Mouse (Mus musculus) MEL (cell line): Measurements from ENCODE around the gene Pink1. TPM values are rescaled to one million over a fixed set of nuclear protein-coding genes. Genes with fewer than 3 reads are reported as not detected.
A peak's percentile ranks its signal among the peaks of the same experiment; 100 is the strongest.

Source experiments
- DNase-seq: peaks from one replicate; pipeline ENCODE4 v3.0.0; 2011; ENCODE audit warnings: low read depth, low spot score
- H3K27ac ChIP-seq: 2 replicates; pipeline ENCODE4 v1.5.1; 2012; ENCODE audit warnings: low read depth, mild to moderate bottlenecking, control low read depth, low read length, moderate library complexity; ENCODE audit not compliant: control insufficient read depth
- H3K27me3 ChIP-seq, 2 experiments: fragments of 150-350 bp in 1 of 2; sonication (generic) in 1 of 2; 2 replicates each; pipeline ENCODE4 v1.6.1; 2012; ENCODE audit warnings: low read length in 2 of 2, mild to moderate bottlenecking in 2 of 2, improper control_type of control experiment in 1 of 2, moderate library complexity in 1 of 2; ENCODE audit not compliant: insufficient read depth in 2 of 2, control insufficient read depth in 1 of 2
- H3K36me3 ChIP-seq, 2 experiments: 2 replicates each; pipeline ENCODE4 v1.6.1; 2012 to 2014; ENCODE audit warnings: low read length in 2 of 2, improper control_type of control experiment in 1 of 2, inconsistent platforms in 1 of 2, mild to moderate bottlenecking in 1 of 2; ENCODE audit not compliant: insufficient read depth in 2 of 2, control insufficient read depth in 1 of 2
- H3K4me1 ChIP-seq, 2 experiments: fragments of 150-350 bp in 1 of 2; sonication (generic) in 1 of 2; 2 replicates each; pipeline ENCODE4 v1.6.1; 2012; ENCODE audit warnings: low read length in 2 of 2, improper control_type of control experiment in 1 of 2, mild to moderate bottlenecking in 1 of 2; ENCODE audit not compliant: insufficient read depth in 2 of 2, control insufficient read depth in 1 of 2
- H3K4me3 ChIP-seq, 2 experiments: fragments of 150-350 bp in 1 of 2; sonication (generic) in 1 of 2; 2 replicates each; pipeline ENCODE4 v1.5.1; 2012; ENCODE audit warnings: low read depth in 2 of 2, low read length in 2 of 2, mild to moderate bottlenecking in 2 of 2, moderate library complexity in 2 of 2, control low read depth in 1 of 2, improper control_type of control experiment in 1 of 2; ENCODE audit not compliant: control insufficient read depth in 1 of 2, insufficient read depth in 1 of 2
- H3K79me2 ChIP-seq: 2 replicates; pipeline ENCODE4 v1.6.1; 2012; ENCODE audit warnings: mild to moderate bottlenecking, low read length, moderate library complexity; ENCODE audit not compliant: control insufficient read depth, poor library complexity, insufficient read depth
- H3K9ac ChIP-seq: 2 replicates; pipeline ENCODE4 v1.6.1; 2012; ENCODE audit warnings: low read depth, mild to moderate bottlenecking, control low read depth, low read length, moderate library complexity; ENCODE audit not compliant: control insufficient read depth, poor library complexity, severe bottlenecking
- H3K9me3 ChIP-seq: fragments of 150-350 bp; sonication (generic); replicated peaks from 2 replicates; pipeline ENCODE4 v1.6.1; 2012; ENCODE audit warnings: mild to moderate bottlenecking, low read length, improper control_type of control experiment, moderate library complexity; ENCODE audit not compliant: insufficient read depth
- CHD1 ChIP-seq: IDR thresholded peaks from 2 replicates; pipeline ENCODE4 v1.6.1; 2012; ENCODE audit warnings: low read depth, mild to moderate bottlenecking, inconsistent platforms, low read length, improper control_type of control experiment
- CHD2 ChIP-seq: IDR thresholded peaks from 2 replicates; pipeline ENCODE4 v1.6.1; 2011; ENCODE audit warnings: low read length, improper control_type of control experiment
- CTCF ChIP-seq, 3 experiments: IDR thresholded peaks in 2 of 3; conservative IDR thresholded peaks in 1 of 3; 2 replicates each; pipeline ENCODE4 v1.5.1; 2011 to 2012; ENCODE audit warnings: low read length in 3 of 3, low read depth in 2 of 3, mild to moderate bottlenecking in 2 of 3, improper control_type of control experiment in 1 of 3, inconsistent platforms in 1 of 3, mixed read lengths in 1 of 3, moderate library complexity in 1 of 3; ENCODE audit not compliant: control insufficient read depth in 1 of 3, insufficient read depth in 1 of 3, poor library complexity in 1 of 3, severe bottlenecking in 1 of 3
- E2F4 ChIP-seq: IDR thresholded peaks from 2 replicates; pipeline ENCODE4 v1.6.1; 2011; ENCODE audit warnings: low read depth, low read length, improper control_type of control experiment, borderline replicate concordance
- GATA1 ChIP-seq: IDR thresholded peaks from 2 replicates; pipeline ENCODE4 v1.6.1; 2011; ENCODE audit warnings: low read depth, low read length, improper control_type of control experiment
- JUND ChIP-seq: IDR thresholded peaks from 2 replicates; pipeline ENCODE4 v1.6.1; 2011; ENCODE audit warnings: low read depth, mild to moderate bottlenecking, improper control_type of control experiment, low read length
- KAT2A ChIP-seq: conservative IDR thresholded peaks from 2 replicates; pipeline ENCODE4 v1.6.1; 2012; ENCODE audit warnings: low read depth, low read length, improper control_type of control experiment, inconsistent platforms
- MAFK ChIP-seq: IDR thresholded peaks from 2 replicates; pipeline ENCODE4 v1.6.1; 2011; ENCODE audit warnings: low read depth, mild to moderate bottlenecking, low read length, improper control_type of control experiment, borderline replicate concordance
- MAX ChIP-seq: IDR thresholded peaks from 2 replicates; pipeline ENCODE4 v1.6.1; 2011; ENCODE audit warnings: low read length, improper control_type of control experiment
- MAZ ChIP-seq: IDR thresholded peaks from 2 replicates; pipeline ENCODE4 v1.6.1; 2012; ENCODE audit warnings: low read depth, mild to moderate bottlenecking, inconsistent platforms, low read length, improper control_type of control experiment
- MEF2A ChIP-seq: IDR thresholded peaks from 2 replicates; pipeline ENCODE4 v1.6.1; 2014; ENCODE audit warnings: low read depth, mild to moderate bottlenecking, inconsistent platforms, low read length, improper control_type of control experiment; ENCODE audit not compliant: poor library complexity, insufficient replicate concordance, severe bottlenecking; ENCODE audit errors: extremely low read depth
- MYB ChIP-seq: IDR thresholded peaks from 2 replicates; pipeline ENCODE4 v1.6.1; 2011; ENCODE audit warnings: mild to moderate bottlenecking, low read depth, low read length, improper control_type of control experiment
- NRF1 ChIP-seq: IDR thresholded peaks from 2 replicates; pipeline ENCODE4 v1.6.1; 2014; ENCODE audit warnings: low read depth, mild to moderate bottlenecking, inconsistent platforms, low read length, improper control_type of control experiment, moderate library complexity; ENCODE audit not compliant: poor library complexity, insufficient read depth, severe bottlenecking
- POLR2A ChIP-seq, 2 experiments: IDR thresholded peaks; 2 replicates each; pipeline ENCODE4 v1.6.1; 2011 to 2012; ENCODE audit warnings: low read length in 2 of 2, mild to moderate bottlenecking in 2 of 2, control low read depth in 1 of 2, improper control_type of control experiment in 1 of 2, low read depth in 1 of 2, moderate library complexity in 1 of 2; ENCODE audit not compliant: control insufficient read depth in 1 of 2, insufficient read depth in 1 of 2, poor library complexity in 1 of 2
- POLR2AphosphoS2 ChIP-seq: IDR thresholded peaks from 2 replicates; pipeline ENCODE4 v1.6.1; 2011; ENCODE audit warnings: low read length, improper control_type of control experiment
- POLR2AphosphoS5 ChIP-seq: IDR thresholded peaks from 2 replicates; pipeline ENCODE4 v1.6.1; 2012; ENCODE audit warnings: low read depth, borderline replicate concordance, mild to moderate bottlenecking, inconsistent platforms, low read length, moderate library complexity, mixed read lengths
- SIN3A ChIP-seq: IDR thresholded peaks from 2 replicates; pipeline ENCODE4 v1.6.1; 2012; ENCODE audit warnings: low read length, improper control_type of control experiment, inconsistent platforms
- SMC3 ChIP-seq: IDR thresholded peaks from 2 replicates; pipeline ENCODE4 v1.6.1; 2011; ENCODE audit warnings: low read depth, low read length, improper control_type of control experiment
- TBP ChIP-seq: IDR thresholded peaks from 2 replicates; pipeline ENCODE4 v1.8.0; 2011; ENCODE audit warnings: low read depth, low read length, improper control_type of control experiment
- TCF12 ChIP-seq: IDR thresholded peaks from 2 replicates; pipeline ENCODE4 v1.6.1; 2014; ENCODE audit warnings: low read depth, mild to moderate bottlenecking, inconsistent platforms, low read length, improper control_type of control experiment, moderate library complexity
- UBTF ChIP-seq: IDR thresholded peaks from 2 replicates; pipeline ENCODE4 v1.6.1; 2012; ENCODE audit warnings: low read depth, mild to moderate bottlenecking, inconsistent platforms, low read length, improper control_type of control experiment, moderate library complexity, borderline replicate concordance; ENCODE audit not compliant: insufficient read depth
- USF1 ChIP-seq: IDR thresholded peaks from 2 replicates; pipeline ENCODE4 v1.6.1; 2014; ENCODE audit warnings: low read depth, mild to moderate bottlenecking, inconsistent platforms, low read length, improper control_type of control experiment, moderate library complexity
- USF2 ChIP-seq, 2 experiments: IDR thresholded peaks; 2 replicates each; pipeline ENCODE4 v1.6.1; 2011 to 2012; ENCODE audit warnings: improper control_type of control experiment in 2 of 2, low read length in 2 of 2, borderline replicate concordance in 1 of 2, inconsistent platforms in 1 of 2, low read depth in 1 of 2, mild to moderate bottlenecking in 1 of 2; ENCODE audit not compliant: insufficient read depth in 1 of 2
- ZKSCAN1 ChIP-seq: IDR thresholded peaks from 2 replicates; pipeline ENCODE4 v1.6.1; 2012; ENCODE audit warnings: low read depth, mild to moderate bottlenecking, inconsistent platforms, low read length, improper control_type of control experiment, moderate library complexity
- ZMIZ1 ChIP-seq: IDR thresholded peaks from 2 replicates; pipeline ENCODE4 v1.6.1; 2012; ENCODE audit warnings: low read depth, mild to moderate bottlenecking, inconsistent platforms, low read length, improper control_type of control experiment, moderate library complexity
- ZNF384 ChIP-seq: IDR thresholded peaks from 2 replicates; pipeline ENCODE4 v1.6.1; 2012; ENCODE audit warnings: low read depth, mild to moderate bottlenecking, inconsistent platforms, low read length, improper control_type of control experiment
- polyA plus RNA-seq, 2 experiments: library from polyadenylated mRNA; stranded (reverse) in 1 of 2; unstranded in 1 of 2; fragments of >175 nt in 1 of 2; fragments of >200 nt in 1 of 2; gene quantifications; 2 replicates each; pipeline versions ENCODE4 v1.2.1 to v1.2.4; 2012; ENCODE audit warnings: low replicate concordance in 2 of 2, low read depth in 1 of 2; ENCODE audit not compliant: insufficient read length in 2 of 2, insufficient read depth in 1 of 2, missing spikeins in 1 of 2
- total RNA-seq: library from RNA; depleted of rRNA; stranded (reverse); fragments of 300-350 nt; gene quantifications from 2 replicates; pipeline ENCODE4 v1.2.3, GENCODE M21; 2012

The Pink1 gene
- total and polyA plus RNA-seq, 3 experiments, result 21.2 to 22.1 TPM; not detected in 1

DNA sequence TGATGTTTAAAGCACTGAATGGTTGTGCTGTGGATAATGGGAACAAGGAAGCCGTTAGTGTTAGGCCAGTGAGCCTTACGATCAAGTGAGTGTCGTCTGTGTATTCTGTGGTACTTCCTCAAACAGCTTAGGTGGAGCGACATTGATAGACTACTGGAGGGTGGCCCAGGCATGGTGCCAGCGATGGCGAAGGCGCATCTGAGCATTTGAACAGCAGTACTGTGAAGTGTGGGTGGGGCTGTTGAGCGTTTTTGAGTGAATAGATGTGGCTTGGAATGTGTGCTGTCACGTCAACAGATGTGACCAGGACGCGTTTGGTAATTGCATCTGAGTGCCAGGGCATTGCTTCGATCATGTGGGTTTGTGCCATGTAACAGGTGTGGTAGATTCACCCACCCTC, 18.4 kb downstream of the Pink1 start (continued):
- peak; percentile 82 for TF ChIP-seq SIN3A
- TF ChIP-seq, all 39 proteins: peak for 10

DNA sequence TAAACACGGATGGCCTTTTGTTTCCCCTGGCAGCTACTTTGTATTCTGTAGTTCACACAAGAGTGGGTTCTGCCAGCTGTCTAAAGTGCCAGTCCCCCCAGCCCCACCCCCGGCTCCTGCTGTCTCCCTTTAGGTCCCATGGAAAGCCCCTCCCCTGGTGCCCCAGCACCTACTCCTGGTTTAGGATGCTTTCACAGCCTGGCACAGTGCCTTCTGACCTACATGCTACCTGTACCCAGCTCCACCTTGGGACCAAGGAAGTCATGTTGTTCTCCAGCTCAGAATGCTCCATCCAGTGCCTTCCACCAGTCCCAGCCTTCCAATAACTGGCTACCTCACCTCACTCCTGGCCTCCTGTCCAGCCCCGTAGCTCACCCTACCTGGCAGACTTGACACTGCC, 19.1 kb downstream of the Pink1 start:
- Histone ChIP-seq H3K36me3 (peaks cover 8 to 20% of the 10 kb centered on the region in 2 experiments), H3K9ac (peak overlapping the region; percentile 44), H3K27me3 (no peaks in the 10 kb centered on the region), H3K79me2 (peaks cover 29% of the 10 kb centered on the region), H3K4me1 (peaks cover 9 to 30% of the 10 kb centered on the region in 2 experiments; a peak in 3 of 4 replicates), H3K27ac (peak overlapping the region; percentile 87), H3K4me3 (no peak overlapping the region), H3K9me3 (no peaks in the 10 kb centered on the region)
- TF ChIP-seq TBP, result no peak
- no peak for TF ChIP-seq POLR2AphosphoS5
- no peak for TF ChIP-seq MAFK
- no peak for TF ChIP-seq MEF2A
- no peak for TF ChIP-seq ZMIZ1
- no peak for TF ChIP-seq CTCF (IDR thresholded peaks at IDR 0.05 in 2 of 3, conservative IDR thresholded peaks at IDR 0.05 in 1 of 3; ENCODE audit: control insufficient read depth in 1 of 3, insufficient read depth in 1 of 3, low read depth in 2 of 3, low read length in 3 of 3, poor library complexity in 1 of 3, severe bottlenecking in 1 of 3)
- TF ChIP-seq CHD1, result no peak
- TF ChIP-seq USF2 (IDR thresholded peaks at IDR 0.05; ENCODE audit: borderline replicate concordance in 1 of 2, insufficient read depth in 1 of 2, low read depth in 1 of 2, low read length in 2 of 2), result no peak
- no peak for TF ChIP-seq NRF1
- no peak for TF ChIP-seq ZNF384
- TF ChIP-seq GATA1, result no peak
- no peak for TF ChIP-seq KAT2A
- TF ChIP-seq SMC3, result no peak
- no peak for TF ChIP-seq MYB
- TF ChIP-seq JUND, result no peak
- no peak for DNase-seq

DNA sequence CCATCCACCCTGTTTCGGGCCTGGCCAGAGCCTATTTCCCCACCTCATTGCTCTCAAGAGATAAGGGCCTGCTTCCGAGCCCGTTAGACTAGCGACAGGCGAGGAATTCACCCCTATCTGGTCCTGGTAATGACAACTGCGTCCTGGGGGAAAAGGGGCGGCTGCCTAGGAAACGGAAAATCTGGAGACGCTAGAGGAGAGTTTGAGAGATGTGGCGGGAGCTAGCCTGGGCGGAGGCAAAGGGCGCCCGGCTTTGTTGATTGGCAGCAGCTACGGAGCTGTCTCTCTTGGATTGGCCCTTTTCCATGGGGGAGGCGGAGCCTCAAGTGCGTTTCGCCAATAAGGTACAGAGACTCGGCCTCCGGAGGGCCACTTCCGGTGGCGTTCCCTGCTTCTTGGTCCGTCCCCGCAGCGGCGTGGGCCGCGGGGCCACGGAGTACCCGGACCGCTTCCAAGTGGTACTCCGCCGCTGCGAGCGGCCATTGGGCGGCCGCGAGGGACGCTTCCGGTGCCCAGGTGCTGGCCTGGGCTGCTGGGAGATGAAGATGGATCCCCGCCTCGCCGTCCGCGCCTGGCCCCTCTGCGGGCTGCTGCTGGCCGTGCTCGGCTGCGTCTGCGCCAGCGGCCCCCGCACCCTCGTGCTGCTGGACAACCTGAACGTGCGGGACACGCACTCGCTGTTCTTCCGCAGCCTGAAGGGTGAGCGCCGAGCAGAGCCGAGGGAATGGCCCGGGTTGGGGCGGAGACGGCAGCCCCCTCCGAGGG, 21.6 kb downstream of the Pink1 start, which contains the start of gene Ddost:
Gene Ddost, plus strand, starts transcription at position 391 of the 765 bp plus-strand sequence.
- peaks cover 9 to 30% of the 10 kb centered on the region in 2 experiments; a peak in 3 of 4 replicates for H3K4me1 ChIP-seq
- DNase-seq, result peak; percentile 100
- H3K9ac ChIP-seq, result peak within 1 kb of the TSS; percentile 94
- H3K9me3 ChIP-seq, result no peaks in the 10 kb centered on the region
- H3K4me3 ChIP-seq, result peak within 1 kb of the TSS; percentile 70 to 91
- H3K27me3 ChIP-seq, result no peaks in the 10 kb centered on the region
- peak within 1 kb of the TSS; percentile 97 for H3K27ac ChIP-seq
- H3K79me2 ChIP-seq, result peaks cover 29% of the 10 kb centered on the region
- H3K36me3 ChIP-seq, result peaks cover 8 to 20% of the 10 kb centered on the region in 2 experiments
- no peak for TF ChIP-seq JUND
- TF ChIP-seq CHD2, result no peak; the same call in 1 of the 2 replicates
- TF ChIP-seq MEF2A, result no peak
- TF ChIP-seq NRF1, result peak; percentile 19; the same call in 1 of the 2 replicates
- TF ChIP-seq E2F4, result peak; percentile 24; the same call in 1 of the 2 replicates
- TF ChIP-seq MAFK, result no peak
- TF ChIP-seq UBTF, result no peak
- peak; percentile 79; the same call in 1 of the 2 replicates for TF ChIP-seq TCF12
- TF ChIP-seq POLR2AphosphoS2, result 0 out of 2 replicates have a peak, but pooled peaks have one; percentile 54
- TF ChIP-seq MAZ, result peak; percentile 67
- peak; percentile 38 for TF ChIP-seq ZMIZ1
- peak; percentile 61; the same call in 1 of the 2 replicates for TF ChIP-seq GATA1
- TF ChIP-seq KAT2A, result no peak; the same call in 1 of the 2 replicates
- TF ChIP-seq USF1, result no peak
- TF ChIP-seq MAX, result peak; percentile 82
- peak; percentile 52 to 81; a peak in 3 of 4 replicates for TF ChIP-seq POLR2A (IDR thresholded peaks at IDR 0.05; ENCODE audit: control insufficient read depth in 1 of 2, insufficient read depth in 1 of 2, low read depth in 1 of 2, low read length in 2 of 2, poor library complexity in 1 of 2)
- TF ChIP-seq ZKSCAN1, result no peak
